Mouse (Mus musculus) MEL (cell line): ENCODE results near the gene Serpina1f. TPM values are rescaled to one million over a fixed set of nuclear protein-coding genes. Genes with fewer than 3 reads are reported as not detected.

Experiments
- DNase-seq: peaks from one replicate; pipeline ENCODE4 v3.0.0; 2011; ENCODE audit warnings: low read depth, low spot score
- H3K27ac ChIP-seq: 2 replicates; pipeline ENCODE4 v1.5.1; 2012; ENCODE audit warnings: low read depth, mild to moderate bottlenecking, control low read depth, low read length, moderate library complexity; ENCODE audit not compliant: control insufficient read depth
- H3K27me3 ChIP-seq, 2 experiments: fragments of 150-350 bp in 1 of 2; sonication (generic) in 1 of 2; 2 replicates each; pipeline ENCODE4 v1.6.1; 2012; ENCODE audit warnings: low read length in 2 of 2, mild to moderate bottlenecking in 2 of 2, improper control_type of control experiment in 1 of 2, moderate library complexity in 1 of 2; ENCODE audit not compliant: insufficient read depth in 2 of 2, control insufficient read depth in 1 of 2
- H3K36me3 ChIP-seq, 2 experiments: 2 replicates each; pipeline ENCODE4 v1.6.1; 2012 to 2014; ENCODE audit warnings: low read length in 2 of 2, improper control_type of control experiment in 1 of 2, inconsistent platforms in 1 of 2, mild to moderate bottlenecking in 1 of 2; ENCODE audit not compliant: insufficient read depth in 2 of 2, control insufficient read depth in 1 of 2
- H3K4me1 ChIP-seq, 2 experiments: fragments of 150-350 bp in 1 of 2; sonication (generic) in 1 of 2; 2 replicates each; pipeline ENCODE4 v1.6.1; 2012; ENCODE audit warnings: low read length in 2 of 2, improper control_type of control experiment in 1 of 2, mild to moderate bottlenecking in 1 of 2; ENCODE audit not compliant: insufficient read depth in 2 of 2, control insufficient read depth in 1 of 2
- H3K4me3 ChIP-seq, 2 experiments: fragments of 150-350 bp in 1 of 2; sonication (generic) in 1 of 2; 2 replicates each; pipeline ENCODE4 v1.5.1; 2012; ENCODE audit warnings: low read depth in 2 of 2, low read length in 2 of 2, mild to moderate bottlenecking in 2 of 2, moderate library complexity in 2 of 2, control low read depth in 1 of 2, improper control_type of control experiment in 1 of 2; ENCODE audit not compliant: control insufficient read depth in 1 of 2, insufficient read depth in 1 of 2
- H3K79me2 ChIP-seq: 2 replicates; pipeline ENCODE4 v1.6.1; 2012; ENCODE audit warnings: mild to moderate bottlenecking, low read length, moderate library complexity; ENCODE audit not compliant: control insufficient read depth, poor library complexity, insufficient read depth
- H3K9ac ChIP-seq: 2 replicates; pipeline ENCODE4 v1.6.1; 2012; ENCODE audit warnings: low read depth, mild to moderate bottlenecking, control low read depth, low read length, moderate library complexity; ENCODE audit not compliant: control insufficient read depth, poor library complexity, severe bottlenecking
- H3K9me3 ChIP-seq: fragments of 150-350 bp; sonication (generic); replicated peaks from 2 replicates; pipeline ENCODE4 v1.6.1; 2012; ENCODE audit warnings: mild to moderate bottlenecking, low read length, improper control_type of control experiment, moderate library complexity; ENCODE audit not compliant: insufficient read depth
- BHLHE40 ChIP-seq: IDR thresholded peaks from 2 replicates; pipeline ENCODE4 v1.6.1; 2012; ENCODE audit warnings: low read depth, mild to moderate bottlenecking, inconsistent platforms, low read length, improper control_type of control experiment, borderline replicate concordance
- CHD1 ChIP-seq: IDR thresholded peaks from 2 replicates; pipeline ENCODE4 v1.6.1; 2012; ENCODE audit warnings: low read depth, mild to moderate bottlenecking, inconsistent platforms, low read length, improper control_type of control experiment
- CTCF ChIP-seq, 3 experiments: IDR thresholded peaks in 2 of 3; conservative IDR thresholded peaks in 1 of 3; 2 replicates each; pipeline ENCODE4 v1.5.1; 2011 to 2012; ENCODE audit warnings: low read length in 3 of 3, low read depth in 2 of 3, mild to moderate bottlenecking in 2 of 3, improper control_type of control experiment in 1 of 3, inconsistent platforms in 1 of 3, mixed read lengths in 1 of 3, moderate library complexity in 1 of 3; ENCODE audit not compliant: control insufficient read depth in 1 of 3, insufficient read depth in 1 of 3, poor library complexity in 1 of 3, severe bottlenecking in 1 of 3
- E2F4 ChIP-seq: IDR thresholded peaks from 2 replicates; pipeline ENCODE4 v1.6.1; 2011; ENCODE audit warnings: low read depth, low read length, improper control_type of control experiment, borderline replicate concordance
- EP300 ChIP-seq, 2 experiments: IDR thresholded peaks; 2 replicates each; pipeline ENCODE4 v1.6.1; 2011; ENCODE audit warnings: improper control_type of control experiment in 2 of 2, low read length in 2 of 2, low read depth in 1 of 2, mild to moderate bottlenecking in 1 of 2
- ETS1 ChIP-seq: IDR thresholded peaks from 2 replicates; pipeline ENCODE4 v1.6.1; 2012; ENCODE audit warnings: low read depth, mild to moderate bottlenecking, inconsistent platforms, low read length, improper control_type of control experiment, moderate library complexity
- GABPA ChIP-seq: IDR thresholded peaks from 2 replicates; pipeline ENCODE4 v1.6.1; 2012; ENCODE audit warnings: low read depth, mild to moderate bottlenecking, inconsistent platforms, low read length, improper control_type of control experiment, moderate library complexity
- HCFC1 ChIP-seq: IDR thresholded peaks from 2 replicates; pipeline ENCODE4 v1.6.1; 2012; ENCODE audit warnings: low read depth, mild to moderate bottlenecking, inconsistent platforms, low read length, improper control_type of control experiment, moderate library complexity
- MAZ ChIP-seq: IDR thresholded peaks from 2 replicates; pipeline ENCODE4 v1.6.1; 2012; ENCODE audit warnings: low read depth, mild to moderate bottlenecking, inconsistent platforms, low read length, improper control_type of control experiment
- MEF2A ChIP-seq: IDR thresholded peaks from 2 replicates; pipeline ENCODE4 v1.6.1; 2014; ENCODE audit warnings: low read depth, mild to moderate bottlenecking, inconsistent platforms, low read length, improper control_type of control experiment; ENCODE audit not compliant: poor library complexity, insufficient replicate concordance, severe bottlenecking; ENCODE audit errors: extremely low read depth
- MXI1 ChIP-seq: IDR thresholded peaks from 2 replicates; pipeline ENCODE4 v1.6.1; 2011; ENCODE audit warnings: mild to moderate bottlenecking, low read depth, low read length, improper control_type of control experiment
- MYC ChIP-seq: IDR thresholded peaks from 2 replicates; pipeline ENCODE4 v1.6.1; 2011; ENCODE audit warnings: low read depth, mild to moderate bottlenecking, low read length, improper control_type of control experiment, moderate library complexity
- NELFE ChIP-seq: IDR thresholded peaks from 2 replicates; pipeline ENCODE4 v1.6.1; 2011; ENCODE audit warnings: low read depth, low read length, improper control_type of control experiment
- NRF1 ChIP-seq: IDR thresholded peaks from 2 replicates; pipeline ENCODE4 v1.6.1; 2014; ENCODE audit warnings: low read depth, mild to moderate bottlenecking, inconsistent platforms, low read length, improper control_type of control experiment, moderate library complexity; ENCODE audit not compliant: poor library complexity, insufficient read depth, severe bottlenecking
- POLR2A ChIP-seq, 2 experiments: IDR thresholded peaks; 2 replicates each; pipeline ENCODE4 v1.6.1; 2011 to 2012; ENCODE audit warnings: low read length in 2 of 2, mild to moderate bottlenecking in 2 of 2, control low read depth in 1 of 2, improper control_type of control experiment in 1 of 2, low read depth in 1 of 2, moderate library complexity in 1 of 2; ENCODE audit not compliant: control insufficient read depth in 1 of 2, insufficient read depth in 1 of 2, poor library complexity in 1 of 2
- RAD21 ChIP-seq: IDR thresholded peaks from 2 replicates; pipeline ENCODE4 v1.6.1; 2011; ENCODE audit warnings: mild to moderate bottlenecking, low read depth, low read length, improper control_type of control experiment
- SMC3 ChIP-seq: IDR thresholded peaks from 2 replicates; pipeline ENCODE4 v1.6.1; 2011; ENCODE audit warnings: low read depth, low read length, improper control_type of control experiment
- TBP ChIP-seq: IDR thresholded peaks from 2 replicates; pipeline ENCODE4 v1.8.0; 2011; ENCODE audit warnings: low read depth, low read length, improper control_type of control experiment
- UBTF ChIP-seq: IDR thresholded peaks from 2 replicates; pipeline ENCODE4 v1.6.1; 2012; ENCODE audit warnings: low read depth, mild to moderate bottlenecking, inconsistent platforms, low read length, improper control_type of control experiment, moderate library complexity, borderline replicate concordance; ENCODE audit not compliant: insufficient read depth
- ZC3H11A ChIP-seq: IDR thresholded peaks from 2 replicates; pipeline ENCODE4 v1.6.1; 2012; ENCODE audit warnings: low read depth, mild to moderate bottlenecking, inconsistent platforms, low read length, improper control_type of control experiment
- ZKSCAN1 ChIP-seq: IDR thresholded peaks from 2 replicates; pipeline ENCODE4 v1.6.1; 2012; ENCODE audit warnings: low read depth, mild to moderate bottlenecking, inconsistent platforms, low read length, improper control_type of control experiment, moderate library complexity
- ZMIZ1 ChIP-seq: IDR thresholded peaks from 2 replicates; pipeline ENCODE4 v1.6.1; 2012; ENCODE audit warnings: low read depth, mild to moderate bottlenecking, inconsistent platforms, low read length, improper control_type of control experiment, moderate library complexity
- polyA plus RNA-seq, 2 experiments: library from polyadenylated mRNA; stranded (reverse) in 1 of 2; unstranded in 1 of 2; fragments of >175 nt in 1 of 2; fragments of >200 nt in 1 of 2; gene quantifications; 2 replicates each; pipeline versions ENCODE4 v1.2.1 to v1.2.4; 2012; ENCODE audit warnings: low replicate concordance in 2 of 2, low read depth in 1 of 2; ENCODE audit not compliant: insufficient read length in 2 of 2, insufficient read depth in 1 of 2, missing spikeins in 1 of 2
- total RNA-seq: library from RNA; depleted of rRNA; stranded (reverse); fragments of 300-350 nt; gene quantifications from 2 replicates; pipeline ENCODE4 v1.2.3, GENCODE M21; 2012

Serpina1f gene
- total and polyA plus RNA-seq, 3 experiments, result not detected

DNA sequence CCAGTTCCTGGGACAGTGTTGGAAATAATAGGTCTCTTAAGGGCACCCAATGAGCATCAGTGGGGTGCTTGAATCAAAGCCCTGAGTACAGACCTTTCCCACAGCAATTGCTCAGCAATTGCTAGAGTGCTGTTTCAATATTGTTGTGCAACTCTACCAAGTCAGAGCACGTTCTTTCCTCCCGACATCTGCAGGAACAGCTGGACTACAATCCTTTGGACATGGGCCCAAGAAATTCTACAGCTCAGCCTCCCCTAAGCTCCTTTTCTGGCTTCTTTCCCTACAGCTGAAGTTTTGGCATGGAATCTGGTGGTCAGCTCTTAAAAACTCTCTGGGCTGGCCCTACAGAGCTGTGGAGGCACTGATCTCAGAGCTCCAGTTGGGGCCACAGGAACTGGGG is 22.1 kb downstream of the Serpina1f start:
- Histone ChIP-seq H3K4me3 (no peak overlapping the region), H3K27me3 (no peaks in the 10 kb centered on the region), H3K9ac (no peak overlapping the region), H3K4me1 (no peaks in the 10 kb centered on the region), H3K9me3 (no peaks in the 10 kb centered on the region), H3K36me3 (no peaks in the 10 kb centered on the region), H3K27ac (no peak overlapping the region), H3K79me2 (no peaks in the 10 kb centered on the region)
- no peak for DNase-seq
- TF ChIP-seq E2F4 (no peak), ZMIZ1 (no peak), CTCF (IDR thresholded peaks at IDR 0.05 in 2 of 3, conservative IDR thresholded peaks at IDR 0.05 in 1 of 3; ENCODE audit: control insufficient read depth in 1 of 3, insufficient read depth in 1 of 3, low read depth in 2 of 3, low read length in 3 of 3, poor library complexity in 1 of 3, severe bottlenecking in 1 of 3) (no peak), SMC3 (no peak), MAZ (no peak), ZKSCAN1 (no peak), CHD1 (no peak), NELFE (no peak), TBP (no peak), POLR2A (IDR thresholded peaks at IDR 0.05; ENCODE audit: control insufficient read depth in 1 of 2, insufficient read depth in 1 of 2, low read depth in 1 of 2, low read length in 2 of 2, poor library complexity in 1 of 2) (no peak), BHLHE40 (no peak), HCFC1 (no peak), NRF1 (no peak), MEF2A (no peak), RAD21 (no peak), UBTF (no peak), EP300 (IDR thresholded peaks at IDR 0.05; ENCODE audit: low read depth in 1 of 2, low read length in 2 of 2) (no peak), GABPA (no peak)

DNA sequence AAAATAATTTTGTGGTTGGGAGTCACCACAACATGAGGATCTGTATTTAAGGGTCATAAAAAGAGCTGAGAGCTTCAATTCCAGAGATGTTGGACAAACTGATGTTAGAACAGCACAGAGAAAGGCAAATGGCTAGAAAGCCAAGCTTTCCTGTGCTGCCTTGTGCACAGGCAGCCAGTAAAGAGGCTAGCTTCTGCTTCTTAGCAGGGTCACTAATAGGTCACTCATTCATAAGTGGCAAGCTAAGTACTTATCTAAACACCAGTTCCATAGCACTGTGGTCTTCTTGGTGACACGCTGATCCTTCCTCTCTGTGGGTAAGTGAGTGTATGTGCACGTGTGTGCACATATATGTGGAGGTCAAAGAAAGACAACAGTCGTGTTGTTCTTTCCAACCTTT is 23.8 kb downstream of the Serpina1f start:
- Histone ChIP-seq H3K27me3 (no peaks in the 10 kb centered on the region), H3K27ac (no peak overlapping the region), H3K9me3 (no peaks in the 10 kb centered on the region), H3K4me1 (no peaks in the 10 kb centered on the region), H3K9ac (no peak overlapping the region), H3K36me3 (no peaks in the 10 kb centered on the region), H3K4me3 (no peak overlapping the region), H3K79me2 (no peaks in the 10 kb centered on the region)
- TF ChIP-seq MXI1 (no peak), ETS1 (no peak), MYC (no peak), ZC3H11A (no peak), TBP (no peak), NELFE (no peak), MAZ (no peak)
- no peak for DNase-seq
